Mouse (Mus musculus): Measurements from ENCODE around the gene Amer1.

DNA sequence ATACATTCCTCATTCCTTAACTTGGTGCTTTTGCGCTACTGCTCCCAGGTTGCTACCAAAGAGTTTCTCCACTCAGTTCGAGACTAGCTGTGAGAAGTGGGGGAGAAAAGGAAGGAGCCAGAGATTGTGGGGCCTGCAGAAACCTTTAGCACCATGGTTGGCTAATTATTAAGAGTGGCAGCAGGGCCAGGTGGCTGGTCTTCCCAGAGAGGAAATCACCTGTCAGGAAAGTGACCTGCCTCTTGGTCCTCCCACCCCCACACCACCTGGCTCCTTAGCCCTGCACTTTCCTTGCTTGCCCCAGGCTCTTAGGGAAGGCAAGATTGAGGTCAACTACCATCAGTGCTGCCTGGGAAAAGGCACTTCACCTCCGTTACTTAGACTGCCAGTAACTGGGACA, 469 bp upstream of the Amer1 start:
- TF ChIP-seq CTCF (conservative IDR thresholded peaks at IDR 0.05; ENCODE audit: insufficient read depth, insufficient read length, low read depth, low read length) (no peak), POLR2A (IDR thresholded peaks at IDR 0.05; ENCODE audit: low read depth, low read length) (no peak)

All from kidney, adult 2 months (tissue).